Mouse (Mus musculus): ENCODE measurements around the gene Hoxb2. TPM values are rescaled to one million over a fixed set of nuclear protein-coding genes. Genes with fewer than 3 reads are reported as not detected.

The Hoxb2 gene
- polyA plus RNA-seq, 1 experiment from 2014 or later = 45.2 TPM

DNA sequence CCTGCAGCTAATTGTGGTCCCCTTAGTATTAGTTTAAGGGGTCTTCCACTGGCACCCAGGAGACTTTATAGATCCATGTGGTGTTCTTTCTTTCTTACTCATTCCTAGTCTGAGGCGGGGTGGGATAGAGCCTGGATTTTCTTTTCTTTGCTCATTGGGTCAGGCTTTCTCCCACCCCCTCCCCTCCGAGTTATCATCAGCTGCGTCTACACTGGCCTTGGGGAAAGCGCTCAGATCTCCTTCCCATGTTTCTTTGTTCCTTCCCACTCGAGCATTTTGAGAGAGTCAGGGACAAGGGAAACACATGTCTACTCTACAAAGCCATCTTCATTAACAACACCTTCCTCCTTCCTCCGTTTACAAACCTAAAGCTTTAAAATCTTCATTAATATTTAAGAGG is 13.3 kb upstream of the Hoxb2 start:
- Histone ChIP-seq H3K9ac (replicated peaks; ENCODE audit: low read depth, low read length) (peak overlapping the region; percentile 100), H3K27ac (ENCODE audit: low read depth, low read length) (peak overlapping the region; percentile 100), H3K4me3 (ENCODE audit: low read depth, low read length) (peak overlapping the region; percentile 59), H3K4me2 (ENCODE audit: low read depth, low read length) (peak overlapping the region; percentile 100), H3K36me3 (ENCODE audit: control insufficient read depth, insufficient read depth, low read length) (peaks cover 12% of the 10 kb centered on the region; the same call in 1 of the 2 replicates), H3K4me1 (ENCODE audit: control insufficient read depth, insufficient read depth, low read length) (peaks cover 83% of the 10 kb centered on the region), H3K9me3 (ENCODE audit: control insufficient read depth, low read length) (no peaks in the 10 kb centered on the region), H3K27me3 (ENCODE audit: control insufficient read depth, insufficient read depth, low read length) (no peaks in the 10 kb centered on the region)
- 7% methylated on average over 6 of the region's 6 CpGs for WGBS
- ATAC-seq (ENCODE audit: low read depth) = no peak

DNA sequence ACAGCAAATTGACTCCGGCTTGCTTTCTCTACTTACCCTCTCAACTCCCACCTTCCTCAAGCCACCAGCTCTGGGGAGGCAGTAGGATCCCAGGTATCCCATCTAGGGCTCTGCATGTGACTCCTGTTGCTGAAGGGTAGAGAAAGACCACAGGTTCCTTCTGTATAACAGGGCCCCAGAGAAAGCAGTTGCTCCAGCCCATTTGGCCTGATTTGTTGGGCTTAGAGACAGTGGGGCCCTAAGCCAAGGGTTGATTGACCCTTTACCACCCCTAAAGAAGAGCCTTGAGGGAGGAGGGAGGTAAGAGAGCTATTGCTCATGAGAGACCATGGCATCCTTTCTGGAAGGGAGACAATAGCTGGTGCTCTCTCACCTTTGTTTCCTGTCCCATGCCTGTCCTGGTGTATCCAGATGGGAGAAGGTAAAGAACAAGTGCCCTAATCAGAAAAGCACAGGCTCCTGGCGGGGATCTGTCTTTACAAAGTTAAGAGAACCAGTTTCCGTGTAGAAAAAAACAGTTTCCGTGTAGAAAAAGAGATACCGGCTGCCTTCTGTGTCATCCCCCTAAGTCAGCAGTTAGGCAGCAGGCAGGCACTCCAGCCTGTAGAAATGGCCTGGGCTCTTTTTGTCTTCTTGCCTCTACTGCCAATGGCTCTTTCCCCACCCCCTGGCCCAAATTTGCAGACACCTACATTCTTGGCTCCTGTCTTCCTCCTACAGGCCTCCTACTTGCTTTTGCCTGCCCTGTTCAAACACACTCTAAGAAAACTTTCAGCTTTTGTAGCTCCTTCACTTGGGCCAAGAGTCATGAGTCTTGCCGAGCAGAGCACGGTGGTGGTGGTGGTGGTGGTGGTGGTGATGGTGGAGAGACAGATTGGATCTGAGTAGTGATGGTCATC is 11.1 kb upstream of the Hoxb2 start:
- Histone ChIP-seq H3K27me3 (ENCODE audit: control insufficient read depth, insufficient read depth, low read length) (no peaks in the 10 kb centered on the region), H3K36me3 (ENCODE audit: control insufficient read depth, insufficient read depth, low read length) (peaks cover 8% of the 10 kb centered on the region), H3K27ac (ENCODE audit: low read depth, low read length) (peak overlapping the region; percentile 100), H3K4me1 (ENCODE audit: control insufficient read depth, insufficient read depth, low read length) (peaks cover 84% of the 10 kb centered on the region), H3K9ac (replicated peaks; ENCODE audit: low read depth, low read length) (peak overlapping the region; percentile 100), H3K4me2 (ENCODE audit: low read depth, low read length) (peak overlapping the region; percentile 100), H3K9me3 (ENCODE audit: control insufficient read depth, low read length) (no peaks in the 10 kb centered on the region), H3K4me3 (ENCODE audit: low read depth, low read length) (peak overlapping the region; percentile 59)
- no peak for ATAC-seq (ENCODE audit: low read depth)
- WGBS = 10% methylated on average over 7 of the region's 7 CpGs

GRCm38 (mm10) chr11:96340698-96341365 is 9.5 kb upstream of the Hoxb2 start:
- WGBS = 0% methylated on average over 34 of the region's 36 CpGs
- peaks cover 20% of the 10 kb centered on the region for H3K36me3 ChIP-seq (ENCODE audit: control insufficient read depth, insufficient read depth, low read length)
- ATAC-seq (ENCODE audit: low read depth) = peak; percentile 69
- peak overlapping the region; percentile 59 for H3K4me3 ChIP-seq (ENCODE audit: low read depth, low read length)
- H3K9me3 ChIP-seq (ENCODE audit: control insufficient read depth, low read length) = no peaks in the 10 kb centered on the region
- H3K4me2 ChIP-seq (ENCODE audit: low read depth, low read length) = peak overlapping the region; percentile 100
- peaks cover 84% of the 10 kb centered on the region for H3K4me1 ChIP-seq (ENCODE audit: control insufficient read depth, insufficient read depth, low read length)
- peak overlapping the region; percentile 100 for H3K27ac ChIP-seq (ENCODE audit: low read depth, low read length)
- peak overlapping the region; percentile 100 for H3K9ac ChIP-seq (replicated peaks; ENCODE audit: low read depth, low read length)
- no peaks in the 10 kb centered on the region for H3K27me3 ChIP-seq (ENCODE audit: control insufficient read depth, insufficient read depth, low read length)

DNA sequence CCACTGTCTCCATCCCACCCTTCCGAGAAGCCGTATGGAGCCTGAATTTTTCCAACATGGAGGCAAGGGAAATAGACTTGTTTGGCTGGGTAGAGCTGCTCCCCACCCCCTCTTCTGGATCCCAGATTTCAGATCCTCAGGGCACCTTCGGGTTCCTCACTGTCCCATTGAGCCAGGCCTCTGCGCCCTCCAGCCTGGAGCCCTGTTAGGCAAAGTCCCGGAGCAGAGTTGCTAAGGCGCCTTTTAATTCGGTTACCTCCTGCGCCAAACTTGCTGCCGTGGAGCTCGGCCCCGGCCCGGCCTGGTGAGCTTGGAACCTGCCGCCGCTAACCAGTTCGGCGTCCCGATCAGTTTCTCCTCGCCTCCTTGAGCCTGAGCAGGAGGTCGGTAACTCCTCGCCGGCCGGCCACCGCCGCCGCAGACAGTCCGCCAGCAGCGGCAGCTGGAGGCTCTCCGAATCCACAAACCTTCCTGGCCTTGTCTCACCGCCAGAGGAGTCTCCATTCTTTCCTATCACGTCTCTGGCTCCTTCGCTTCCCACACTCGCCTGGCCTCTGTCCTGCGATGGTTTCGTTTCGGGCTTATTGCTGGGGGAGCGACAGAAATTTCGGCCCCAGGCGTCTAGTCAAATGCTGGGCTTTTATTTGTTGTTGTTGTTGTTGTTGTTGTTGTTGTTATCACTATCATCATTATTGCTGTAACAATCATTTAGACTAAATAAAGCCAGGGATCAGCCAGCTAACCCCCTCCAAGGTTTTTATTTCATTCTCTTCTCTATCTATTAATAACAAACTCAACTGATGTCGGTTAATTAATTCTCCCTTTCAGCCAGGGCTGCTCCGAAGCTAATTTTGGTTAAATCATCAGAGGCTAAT is 8.4 kb upstream of the Hoxb2 start:
- Histone ChIP-seq H3K4me3 (ENCODE audit: low read depth, low read length) (peak overlapping the region; percentile 59), H3K27ac (ENCODE audit: low read depth, low read length) (peak overlapping the region; percentile 100), H3K27me3 (ENCODE audit: control insufficient read depth, insufficient read depth, low read length) (no peaks in the 10 kb centered on the region), H3K4me1 (ENCODE audit: control insufficient read depth, insufficient read depth, low read length) (peaks cover 84% of the 10 kb centered on the region), H3K36me3 (ENCODE audit: control insufficient read depth, insufficient read depth, low read length) (peaks cover 27% of the 10 kb centered on the region), H3K4me2 (ENCODE audit: low read depth, low read length) (peak overlapping the region; percentile 100), H3K9ac (replicated peaks; ENCODE audit: low read depth, low read length) (peak overlapping the region; percentile 100), H3K9me3 (ENCODE audit: control insufficient read depth, low read length) (no peaks in the 10 kb centered on the region)
- 2% methylated on average over 40 of the region's 40 CpGs for WGBS
- no peak for ATAC-seq (ENCODE audit: low read depth)

- no peaks in the 10 kb centered on the region for H3K9me3 ChIP-seq (ENCODE audit: control insufficient read depth, low read length)
- H3K4me1 ChIP-seq (ENCODE audit: control insufficient read depth, insufficient read depth, low read length) = peaks cover 83% of the 10 kb centered on the region
- H3K27me3 ChIP-seq (ENCODE audit: control insufficient read depth, insufficient read depth, low read length) = no peaks in the 10 kb centered on the region
- ATAC-seq (ENCODE audit: low read depth) = no peak
- peak overlapping the region; percentile 100 for H3K27ac ChIP-seq (ENCODE audit: low read depth, low read length)
- H3K4me3 ChIP-seq (ENCODE audit: low read depth, low read length) = peak overlapping the region; percentile 59
- H3K36me3 ChIP-seq (ENCODE audit: control insufficient read depth, insufficient read depth, low read length) = peaks cover 27% of the 10 kb centered on the region
- WGBS = 3% methylated on average over 4 of the region's 4 CpGs
- H3K4me2 ChIP-seq (ENCODE audit: low read depth, low read length) = peak overlapping the region; percentile 100
- H3K9ac ChIP-seq (replicated peaks; ENCODE audit: low read depth, low read length) = peak overlapping the region; percentile 100
These were observed 7.8 kb upstream of the Hoxb2 start for GRCm38 (mm10) chr11:96342576-96342930.

DNA sequence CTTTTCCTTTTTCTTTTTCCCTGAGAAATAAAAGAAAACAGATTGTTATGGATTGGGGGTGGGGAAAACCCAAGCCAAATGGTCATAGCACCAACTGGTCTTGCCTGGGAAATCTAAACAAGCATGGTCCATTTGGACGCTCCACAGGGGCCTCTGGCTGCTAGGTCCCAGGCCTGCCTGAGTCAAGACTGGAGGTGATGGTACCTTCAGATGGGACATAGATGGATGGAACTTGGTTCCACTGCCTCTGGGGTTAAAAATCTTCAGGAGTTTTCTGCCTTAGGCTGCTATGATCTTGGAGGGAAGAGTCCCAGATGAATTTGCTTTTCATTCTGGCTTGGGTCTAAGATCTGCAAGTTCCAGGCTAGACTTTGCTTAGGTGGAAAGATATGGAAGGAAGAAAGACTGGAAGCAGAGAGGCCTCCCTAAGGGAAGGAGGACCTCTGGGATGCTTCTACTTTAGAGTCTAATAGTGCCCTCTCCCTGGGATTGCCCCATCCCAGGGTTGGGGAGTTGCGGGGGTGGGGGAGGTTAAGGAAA is 7.0 kb upstream of the Hoxb2 start:
- H3K27ac ChIP-seq (ENCODE audit: low read depth, low read length) = peak overlapping the region; percentile 100
- H3K4me1 ChIP-seq (ENCODE audit: control insufficient read depth, insufficient read depth, low read length) = peaks cover 83% of the 10 kb centered on the region

DNA sequence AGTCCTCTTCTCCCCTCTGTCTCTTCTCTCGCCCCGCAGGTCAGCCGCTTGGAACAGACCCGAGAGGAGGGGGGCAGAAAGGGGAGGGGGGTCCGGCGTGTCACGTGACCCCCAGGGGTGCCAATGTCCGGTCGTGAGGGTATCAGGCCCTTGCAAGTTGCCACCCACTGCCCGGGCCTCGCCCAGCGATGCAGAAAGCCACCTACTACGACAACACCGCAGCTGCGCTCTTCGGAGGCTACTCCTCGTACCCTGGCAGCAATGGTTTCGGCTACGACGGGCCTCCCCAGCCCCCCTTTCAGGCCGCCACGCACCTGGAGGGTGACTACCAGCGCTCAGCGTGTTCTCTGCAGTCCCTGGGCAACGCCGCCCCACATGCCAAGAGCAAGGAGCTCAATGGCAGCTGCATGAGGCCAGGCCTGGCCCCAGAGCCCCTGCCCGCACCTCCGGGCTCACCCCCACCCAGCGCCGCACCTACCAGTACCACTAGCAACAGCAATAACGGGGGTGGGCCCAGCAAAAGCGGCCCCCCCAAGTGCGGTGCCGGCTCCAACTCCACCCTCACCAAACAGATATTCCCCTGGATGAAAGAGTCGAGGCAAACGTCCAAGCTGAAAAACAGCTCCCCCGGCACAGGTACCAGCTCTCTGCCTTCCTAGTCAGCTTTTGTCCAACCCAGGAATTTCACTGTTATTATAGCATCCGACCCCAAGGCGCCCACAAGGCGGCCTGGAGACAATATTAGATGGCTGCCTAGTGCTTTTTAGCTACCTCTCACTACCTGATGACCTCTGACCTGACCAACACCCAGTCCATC is 6.1 kb upstream of the Hoxb2 start:
- WGBS = 5% methylated on average over 32 of the region's 40 CpGs
- H3K36me3 ChIP-seq (ENCODE audit: control insufficient read depth, insufficient read depth, low read length) = peaks cover 27% of the 10 kb centered on the region
- peak overlapping the region; percentile 100 for H3K4me2 ChIP-seq (ENCODE audit: low read depth, low read length)
- H3K9ac ChIP-seq (replicated peaks; ENCODE audit: low read depth, low read length) = peak overlapping the region; percentile 100
- peak; percentile 33; the same call in 1 of the 2 replicates for ATAC-seq (ENCODE audit: low read depth)
- H3K27ac ChIP-seq (ENCODE audit: low read depth, low read length) = peak overlapping the region; percentile 100
- H3K9me3 ChIP-seq (ENCODE audit: control insufficient read depth, low read length) = no peaks in the 10 kb centered on the region
- H3K4me1 ChIP-seq (ENCODE audit: control insufficient read depth, insufficient read depth, low read length) = peaks cover 83% of the 10 kb centered on the region
- no peaks in the 10 kb centered on the region for H3K27me3 ChIP-seq (ENCODE audit: control insufficient read depth, insufficient read depth, low read length)
- H3K4me3 ChIP-seq (ENCODE audit: low read depth, low read length) = peak overlapping the region; percentile 59

More for the DNA sequence above, 7.0 kb upstream of the Hoxb2 start:
- peak overlapping the region; percentile 100 for H3K9ac ChIP-seq (replicated peaks; ENCODE audit: low read depth, low read length)
- H3K4me3 ChIP-seq (ENCODE audit: low read depth, low read length) = peak overlapping the region; percentile 59
- H3K4me2 ChIP-seq (ENCODE audit: low read depth, low read length) = peak overlapping the region; percentile 100
- 18% methylated on average over 2 of the region's 2 CpGs for WGBS
- H3K36me3 ChIP-seq (ENCODE audit: control insufficient read depth, insufficient read depth, low read length) = peaks cover 27% of the 10 kb centered on the region
- ATAC-seq (ENCODE audit: low read depth) = no peak
- no peaks in the 10 kb centered on the region for H3K27me3 ChIP-seq (ENCODE audit: control insufficient read depth, insufficient read depth, low read length)
- H3K9me3 ChIP-seq (ENCODE audit: control insufficient read depth, low read length) = no peaks in the 10 kb centered on the region

- Histone ChIP-seq H3K9me3 (ENCODE audit: control insufficient read depth, low read length) (no peaks in the 10 kb centered on the region), H3K4me3 (ENCODE audit: low read depth, low read length) (peak overlapping the region; percentile 59), H3K27ac (ENCODE audit: low read depth, low read length) (peak overlapping the region; percentile 100), H3K4me1 (ENCODE audit: control insufficient read depth, insufficient read depth, low read length) (peaks cover 83% of the 10 kb centered on the region), H3K4me2 (ENCODE audit: low read depth, low read length) (peak overlapping the region; percentile 100), H3K27me3 (ENCODE audit: control insufficient read depth, insufficient read depth, low read length) (no peaks in the 10 kb centered on the region), H3K36me3 (ENCODE audit: control insufficient read depth, insufficient read depth, low read length) (peaks cover 27% of the 10 kb centered on the region), H3K9ac (replicated peaks; ENCODE audit: low read depth, low read length) (peak overlapping the region; percentile 100)
- no peak for ATAC-seq (ENCODE audit: low read depth)
- WGBS = 3% methylated on average over 6 of the region's 6 CpGs
These were observed 5.5 kb upstream of the Hoxb2 start for GRCm38 (mm10) chr11:96344878-96345159.

Data from neural tube, embryonic 14.5 days (tissue).